Mouse (Mus musculus): ENCODE data around the gene Mrpl55. TPM values are rescaled to one million over a fixed set of nuclear protein-coding genes. Genes with fewer than 3 reads are reported as not detected.
A peak's percentile ranks its signal among the peaks of the same experiment; 100 is the strongest.

The Mrpl55 gene
- 107 and 117 TPM in 2 replicates for polyA plus RNA-seq (2014; fragmentation: Nextera tagmentation; extraction: Ambion mirVana)

DNA sequence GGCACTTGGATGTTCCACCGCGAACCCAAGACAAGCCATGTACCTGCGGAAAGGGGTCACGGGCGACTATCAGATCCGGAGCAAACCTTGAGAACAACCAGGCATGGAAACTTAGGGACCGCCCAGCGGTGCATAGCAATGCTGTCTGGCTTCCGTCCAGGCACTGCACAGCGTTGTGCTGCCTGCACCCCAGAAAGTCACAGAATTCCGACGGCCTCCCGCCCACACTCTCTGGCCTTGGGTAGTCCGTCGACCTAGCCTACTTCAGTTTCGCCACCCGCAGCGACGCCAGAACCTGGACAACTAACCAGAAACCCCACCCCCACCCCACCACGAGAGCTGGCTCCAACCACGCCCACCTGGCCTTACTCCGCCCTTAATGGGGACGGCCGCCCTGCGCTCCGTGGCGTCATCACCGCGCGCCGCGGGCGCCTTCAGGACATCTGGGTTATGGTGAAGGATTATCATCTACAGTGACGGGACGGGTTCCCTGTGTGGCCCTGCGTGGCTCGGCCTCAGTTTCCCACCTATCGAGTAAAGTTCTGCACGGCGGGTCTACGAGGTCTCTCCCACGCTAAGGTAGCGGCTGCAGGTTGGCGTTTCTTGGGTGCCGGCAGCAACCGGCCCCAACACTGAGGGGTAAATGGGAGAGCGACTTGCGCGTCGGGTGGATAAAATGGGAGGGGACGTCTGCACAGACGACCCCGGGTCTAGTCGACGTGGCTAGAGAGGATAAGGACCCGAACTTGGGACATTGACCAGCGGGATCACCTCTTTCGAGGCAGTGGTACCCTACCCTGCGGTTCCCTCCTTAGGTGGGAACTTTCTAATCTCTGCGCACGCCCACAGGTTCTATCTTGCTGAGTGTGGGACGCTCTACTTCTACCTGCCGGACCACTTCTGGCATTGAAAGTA, at the start of gene Mrpl55:
Mrpl55 (plus strand) TSS at position 406 of the 915 bp plus-strand sequence.
- no peaks in the 10 kb centered on the region for H3K9me3 ChIP-seq (ENCODE audit: control insufficient read depth, low read length)
- WGBS, result under 1% methylated on average over 63 of the region's 63 CpGs
- peak within 1 kb of the TSS; percentile 97 for H3K4me2 ChIP-seq (ENCODE audit: low read length)
- no peaks in the 10 kb centered on the region for H3K27me3 ChIP-seq (replicated peaks; ENCODE audit: control insufficient read depth, insufficient read depth, low read length)
- DNase-seq (ENCODE audit: low spot score), result peak; percentile 99
- peak within 1 kb of the TSS; percentile 70 for H3K9ac ChIP-seq (ENCODE audit: low read length)
- peak; percentile 93 for ATAC-seq (replicated peaks; ENCODE audit: low FRiP score, low TSS enrichment, low read depth)
- peaks cover 14% of the 10 kb centered on the region for H3K4me1 ChIP-seq (replicated peaks; ENCODE audit: control insufficient read depth, insufficient read depth, low read length)
- peak within 1 kb of the TSS; percentile 79 for H3K4me3 ChIP-seq (ENCODE audit: low read depth, low read length)
- peaks cover 44% of the 10 kb centered on the region for H3K36me3 ChIP-seq (ENCODE audit: control insufficient read depth, insufficient read depth, low read length)
- H3K27ac ChIP-seq (ENCODE audit: low read depth), result peak within 1 kb of the TSS; percentile 71

DNA sequence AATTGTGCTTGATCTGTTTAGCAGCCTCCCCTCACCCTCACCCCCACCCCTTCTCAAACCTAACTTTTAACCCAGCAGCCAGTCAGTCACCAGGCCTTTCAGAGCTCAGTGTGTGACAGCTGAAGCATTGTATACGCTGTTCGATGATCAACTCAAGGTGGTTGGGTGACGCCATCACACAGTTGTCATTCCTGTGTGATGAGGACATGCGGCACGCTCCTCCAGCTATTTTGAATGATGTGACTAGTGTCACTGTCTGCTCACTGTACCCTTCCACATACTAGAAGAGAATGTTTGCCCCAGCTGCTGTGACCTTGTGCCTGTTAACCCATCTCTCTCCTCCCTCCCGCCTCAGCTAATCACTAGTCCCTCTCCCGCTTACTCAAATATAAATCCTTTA, 48.1 kb upstream of the Mrpl55 start:
- Histone ChIP-seq H3K27ac (ENCODE audit: low read depth) (no peak overlapping the region), H3K4me3 (ENCODE audit: low read depth, low read length) (no peak overlapping the region), H3K9ac (ENCODE audit: low read length) (no peak overlapping the region), H3K4me2 (ENCODE audit: low read length) (no peak overlapping the region), H3K4me1 (replicated peaks; ENCODE audit: control insufficient read depth, insufficient read depth, low read length) (no peaks in the 10 kb centered on the region), H3K36me3 (ENCODE audit: control insufficient read depth, insufficient read depth, low read length) (peaks cover 13% of the 10 kb centered on the region), H3K27me3 (replicated peaks; ENCODE audit: control insufficient read depth, insufficient read depth, low read length) (no peaks in the 10 kb centered on the region), H3K9me3 (ENCODE audit: control insufficient read depth, low read length) (no peaks in the 10 kb centered on the region)
- ATAC-seq (replicated peaks; ENCODE audit: low FRiP score, low TSS enrichment, low read depth) (no peak), DNase-seq (ENCODE audit: low spot score) (no peak)
- 86% methylated on average over 7 of the region's 7 CpGs for WGBS

DNA sequence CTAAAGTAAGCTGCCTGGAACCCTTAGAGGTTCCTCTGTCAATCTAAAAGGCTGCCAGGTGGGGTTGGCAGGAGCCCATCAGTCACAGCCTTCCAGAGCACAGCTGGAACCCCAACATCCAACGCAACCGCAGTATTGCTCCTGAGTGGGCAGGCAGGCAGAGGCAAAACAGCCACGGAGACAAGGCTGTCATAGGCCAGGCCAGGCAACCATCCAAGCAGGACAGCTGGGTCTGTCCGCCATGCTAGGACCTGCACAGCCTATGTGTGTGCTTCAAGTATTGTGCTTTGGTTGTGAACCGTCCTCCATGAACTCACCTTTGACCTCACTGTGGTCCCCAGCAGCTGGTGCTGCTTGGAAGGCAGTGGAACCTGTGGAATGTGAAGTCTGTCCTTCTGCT, 46.4 kb upstream of the Mrpl55 start:
- no peaks in the 10 kb centered on the region for H3K9me3 ChIP-seq (ENCODE audit: control insufficient read depth, low read length)
- no peak overlapping the region for H3K27ac ChIP-seq (ENCODE audit: low read depth)
- no peak for ATAC-seq (replicated peaks; ENCODE audit: low FRiP score, low TSS enrichment, low read depth)
- DNase-seq (ENCODE audit: low spot score), result no peak
- H3K27me3 ChIP-seq (replicated peaks; ENCODE audit: control insufficient read depth, insufficient read depth, low read length), result no peaks in the 10 kb centered on the region
- H3K36me3 ChIP-seq (ENCODE audit: control insufficient read depth, insufficient read depth, low read length), result peaks cover 13% of the 10 kb centered on the region
- H3K9ac ChIP-seq (ENCODE audit: low read length), result no peak overlapping the region
- H3K4me2 ChIP-seq (ENCODE audit: low read length), result no peak overlapping the region
- WGBS, result 85% methylated on average over 5 of the region's 5 CpGs
- H3K4me1 ChIP-seq (replicated peaks; ENCODE audit: control insufficient read depth, insufficient read depth, low read length), result no peaks in the 10 kb centered on the region
- H3K4me3 ChIP-seq (ENCODE audit: low read depth, low read length), result no peak overlapping the region

DNA sequence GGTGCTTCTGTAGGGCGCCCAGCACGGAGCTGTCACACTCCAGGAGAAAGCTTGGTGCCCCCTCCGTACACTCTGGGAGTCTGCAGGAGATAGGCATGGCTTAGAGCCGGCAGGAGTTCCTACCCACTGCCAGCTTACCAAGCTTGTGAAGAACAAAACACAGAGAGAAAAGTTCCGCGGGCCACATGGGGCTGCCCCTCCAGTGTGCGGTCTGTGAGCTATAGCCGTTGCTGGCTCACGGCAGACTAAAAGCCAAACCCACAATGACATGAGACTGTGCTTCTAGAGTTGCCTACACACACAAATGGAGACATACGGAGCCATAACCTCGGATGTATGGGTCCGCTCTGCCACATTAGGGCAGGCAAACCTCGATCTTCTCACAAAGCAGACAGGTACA, 43.2 kb upstream of the Mrpl55 start:
- no peak overlapping the region for H3K4me2 ChIP-seq (ENCODE audit: low read length)
- H3K4me3 ChIP-seq (ENCODE audit: low read depth, low read length), result no peak overlapping the region
- H3K9ac ChIP-seq (ENCODE audit: low read length), result no peak overlapping the region
- no peak for ATAC-seq (replicated peaks; ENCODE audit: low FRiP score, low TSS enrichment, low read depth)
- H3K9me3 ChIP-seq (ENCODE audit: control insufficient read depth, low read length), result no peaks in the 10 kb centered on the region
- peaks cover 9% of the 10 kb centered on the region for H3K4me1 ChIP-seq (replicated peaks; ENCODE audit: control insufficient read depth, insufficient read depth, low read length)
- H3K27me3 ChIP-seq (replicated peaks; ENCODE audit: control insufficient read depth, insufficient read depth, low read length), result no peaks in the 10 kb centered on the region
- H3K27ac ChIP-seq (ENCODE audit: low read depth), result no peak overlapping the region
- H3K36me3 ChIP-seq (ENCODE audit: control insufficient read depth, insufficient read depth, low read length), result peaks cover 13% of the 10 kb centered on the region
- WGBS, result 93% methylated on average over 13 of the region's 13 CpGs
- no peak for DNase-seq (ENCODE audit: low spot score)

DNA sequence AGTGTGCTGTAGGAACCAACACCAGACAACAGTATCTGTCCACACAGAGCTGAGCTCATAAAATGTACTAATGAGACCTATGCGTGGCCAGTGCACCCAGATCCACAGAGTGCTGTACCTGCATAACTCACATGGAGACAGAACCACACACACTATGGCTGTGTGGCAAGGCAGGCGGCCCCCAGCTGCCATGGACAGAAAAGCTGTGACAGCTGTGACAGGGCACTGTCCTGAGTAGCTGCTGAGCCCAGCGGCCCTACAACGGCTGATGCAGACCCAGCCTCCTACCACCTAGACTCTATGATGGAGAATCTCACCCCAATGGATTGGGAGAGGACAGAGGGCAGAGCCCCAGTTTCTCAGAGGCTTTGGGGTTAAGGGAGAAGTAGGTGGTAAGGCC, 42.7 kb upstream of the Mrpl55 start:
- ATAC-seq (replicated peaks; ENCODE audit: low FRiP score, low TSS enrichment, low read depth) (no peak), DNase-seq (ENCODE audit: low spot score) (no peak)
- Histone ChIP-seq H3K4me2 (ENCODE audit: low read length) (no peak overlapping the region), H3K27me3 (replicated peaks; ENCODE audit: control insufficient read depth, insufficient read depth, low read length) (no peaks in the 10 kb centered on the region), H3K36me3 (ENCODE audit: control insufficient read depth, insufficient read depth, low read length) (peaks cover 13% of the 10 kb centered on the region), H3K4me3 (ENCODE audit: low read depth, low read length) (no peak overlapping the region), H3K27ac (ENCODE audit: low read depth) (no peak overlapping the region), H3K9ac (ENCODE audit: low read length) (no peak overlapping the region), H3K4me1 (replicated peaks; ENCODE audit: control insufficient read depth, insufficient read depth, low read length) (peaks cover 10% of the 10 kb centered on the region), H3K9me3 (ENCODE audit: control insufficient read depth, low read length) (no peaks in the 10 kb centered on the region)
- WGBS, result 88% methylated on average over 4 of the region's 4 CpGs

DNA sequence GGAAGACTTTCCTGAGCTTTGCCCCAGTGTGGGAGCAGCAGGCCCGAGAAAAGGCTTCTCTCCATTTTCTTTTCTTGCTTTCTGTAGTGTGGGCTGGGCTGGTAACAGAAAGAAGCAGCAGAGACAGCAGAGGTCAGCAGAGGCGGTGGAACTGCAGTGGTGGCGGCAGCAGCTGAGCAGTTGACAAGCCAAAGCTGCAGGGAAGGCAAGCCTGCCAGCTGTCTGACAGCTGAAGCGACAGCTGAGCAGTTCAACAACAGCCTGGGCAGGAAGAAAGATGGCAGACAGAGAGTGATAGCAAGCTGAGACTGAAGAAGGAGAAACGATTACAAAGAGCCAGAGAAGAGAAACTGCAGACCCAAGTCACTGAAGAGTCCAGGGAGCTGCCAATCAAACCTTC, 40.9 kb upstream of the Mrpl55 start:
- H3K9ac ChIP-seq (ENCODE audit: low read length), result no peak overlapping the region
- H3K36me3 ChIP-seq (ENCODE audit: control insufficient read depth, insufficient read depth, low read length), result peaks cover 13% of the 10 kb centered on the region
- H3K9me3 ChIP-seq (ENCODE audit: control insufficient read depth, low read length), result no peaks in the 10 kb centered on the region
- H3K4me2 ChIP-seq (ENCODE audit: low read length), result no peak overlapping the region
- WGBS, result 69% methylated on average over 5 of the region's 5 CpGs
- ATAC-seq (replicated peaks; ENCODE audit: low FRiP score, low TSS enrichment, low read depth) (no peak), DNase-seq (ENCODE audit: low spot score) (no peak)
- H3K27me3 ChIP-seq (replicated peaks; ENCODE audit: control insufficient read depth, insufficient read depth, low read length), result no peaks in the 10 kb centered on the region
- no peak overlapping the region for H3K27ac ChIP-seq (ENCODE audit: low read depth)
- no peak overlapping the region for H3K4me3 ChIP-seq (ENCODE audit: low read depth, low read length)
- H3K4me1 ChIP-seq (replicated peaks; ENCODE audit: control insufficient read depth, insufficient read depth, low read length), result peaks cover 10% of the 10 kb centered on the region

DNA sequence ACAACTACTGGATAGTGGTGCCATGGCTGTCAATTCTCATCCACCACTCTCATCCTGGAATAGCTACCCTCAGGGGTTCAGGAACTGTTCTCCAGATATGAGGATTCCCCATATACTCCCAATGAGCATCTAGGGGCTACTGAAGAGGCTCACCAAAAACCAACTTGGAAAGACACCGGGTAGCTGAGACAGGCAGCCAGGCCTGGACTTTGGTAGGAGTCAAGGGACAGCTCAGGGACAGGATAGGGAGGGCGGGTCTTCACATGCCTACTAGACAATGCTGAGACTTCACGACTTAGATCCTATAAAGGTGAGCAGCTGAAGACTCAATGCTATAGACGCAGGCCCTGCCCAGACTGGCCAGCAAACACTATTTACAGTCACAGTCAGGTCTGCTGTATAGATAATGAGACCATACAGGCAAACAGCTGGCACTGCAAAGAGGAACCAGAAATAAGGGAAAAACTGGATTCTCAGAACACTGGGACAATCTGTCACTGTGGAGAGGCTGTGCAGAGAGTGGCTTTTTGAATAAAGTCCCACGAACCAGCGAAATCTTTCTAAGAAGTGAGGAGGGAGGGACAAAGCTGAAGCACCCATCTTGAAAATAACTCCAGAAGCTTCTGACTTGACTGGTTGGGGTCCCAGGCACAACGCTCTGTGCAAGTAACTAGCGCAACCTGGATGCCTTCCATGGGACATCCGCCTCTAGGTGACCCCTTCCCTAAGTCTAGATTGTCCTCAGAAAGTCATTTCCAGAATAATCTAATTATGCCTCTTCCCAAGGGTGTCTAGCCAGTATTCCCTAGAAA, 39.6 kb upstream of the Mrpl55 start:
- DNase-seq (ENCODE audit: low spot score) (no peak), ATAC-seq (replicated peaks; ENCODE audit: low FRiP score, low TSS enrichment, low read depth) (peak; percentile 1; the same call in 1 of the 2 replicates)
- Histone ChIP-seq H3K27ac (ENCODE audit: low read depth) (peak overlapping the region; percentile 98), H3K9ac (ENCODE audit: low read length) (peak overlapping the region; percentile 87), H3K4me1 (replicated peaks; ENCODE audit: control insufficient read depth, insufficient read depth, low read length) (peaks cover 10% of the 10 kb centered on the region), H3K4me3 (ENCODE audit: low read depth, low read length) (peak overlapping the region; percentile 73), H3K4me2 (ENCODE audit: low read length) (peak overlapping the region; percentile 79), H3K27me3 (replicated peaks; ENCODE audit: control insufficient read depth, insufficient read depth, low read length) (no peaks in the 10 kb centered on the region), H3K9me3 (ENCODE audit: control insufficient read depth, low read length) (no peaks in the 10 kb centered on the region), H3K36me3 (ENCODE audit: control insufficient read depth, insufficient read depth, low read length) (peaks cover 7% of the 10 kb centered on the region)
- WGBS, result 56% methylated on average over 9 of the region's 9 CpGs

DNA sequence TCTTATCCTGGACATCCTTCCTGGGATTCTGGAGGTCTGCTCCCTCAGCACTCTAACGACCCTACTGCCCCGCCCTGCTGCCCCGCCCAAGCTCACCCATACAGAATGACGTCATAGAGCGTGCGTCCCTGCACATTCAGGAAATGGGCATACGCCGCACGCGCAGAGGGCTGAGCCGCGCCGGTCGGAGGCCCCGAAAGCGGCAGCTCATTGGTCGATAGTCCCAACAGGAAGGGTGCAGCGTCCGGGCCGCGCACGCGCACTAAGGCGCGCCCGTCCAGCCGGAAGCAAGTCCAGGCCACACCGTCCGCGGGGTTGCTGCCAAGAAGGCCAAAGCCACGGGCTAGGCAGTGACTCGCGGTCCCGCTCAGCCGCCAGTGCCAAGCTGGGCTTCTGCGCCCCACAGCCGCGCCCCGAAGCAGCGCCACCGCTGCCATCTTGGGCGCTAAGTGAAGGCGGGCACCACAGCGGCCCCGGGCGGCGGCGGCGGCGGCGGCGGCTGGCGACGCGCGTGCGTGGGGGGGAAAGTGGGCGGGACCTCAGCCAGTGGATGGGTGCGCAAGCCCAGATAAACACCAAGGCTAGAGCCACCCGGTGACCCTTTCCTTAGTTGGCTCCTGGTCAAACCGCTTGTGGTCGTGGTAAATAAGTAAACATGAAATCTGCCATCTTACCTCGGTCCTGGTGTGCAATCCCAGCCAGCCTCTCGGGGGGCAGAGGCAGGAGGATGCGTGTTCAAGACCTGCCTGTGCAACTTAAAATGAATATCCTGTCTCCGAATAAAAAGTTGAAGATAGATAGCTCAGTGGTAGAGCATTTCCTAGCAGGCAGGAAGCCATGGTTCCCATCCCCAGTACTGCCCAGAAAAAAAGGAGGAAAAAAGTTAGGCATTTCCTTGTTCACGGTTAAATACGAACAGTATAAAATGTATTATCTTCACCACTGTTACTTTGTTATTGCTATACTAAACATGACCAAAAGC, 38.7 kb upstream of the Mrpl55 start, which contains the start of gene Iba57:
Iba57 (minus strand) TSS at position 485 of the 982 bp plus-strand sequence.
- 2% methylated on average over 68 of the region's 68 CpGs for WGBS
- peak within 1 kb of the TSS; percentile 98 for H3K27ac ChIP-seq (ENCODE audit: low read depth)
- H3K36me3 ChIP-seq (ENCODE audit: control insufficient read depth, insufficient read depth, low read length), result no peaks in the 10 kb centered on the region
- H3K4me2 ChIP-seq (ENCODE audit: low read length), result peak within 1 kb of the TSS; percentile 79
- peak within 1 kb of the TSS; percentile 87 for H3K9ac ChIP-seq (ENCODE audit: low read length)
- peaks cover 10% of the 10 kb centered on the region for H3K4me1 ChIP-seq (replicated peaks; ENCODE audit: control insufficient read depth, insufficient read depth, low read length)
- DNase-seq (ENCODE audit: low spot score), result peak; percentile 98
- peak within 1 kb of the TSS; percentile 73 for H3K4me3 ChIP-seq (ENCODE audit: low read depth, low read length)
- ATAC-seq (replicated peaks; ENCODE audit: low FRiP score, low TSS enrichment, low read depth), result peak; percentile 99
- H3K9me3 ChIP-seq (ENCODE audit: control insufficient read depth, low read length), result no peaks in the 10 kb centered on the region
- H3K27me3 ChIP-seq (replicated peaks; ENCODE audit: control insufficient read depth, insufficient read depth, low read length), result no peaks in the 10 kb centered on the region

Measured in intestine, embryonic 14.5 days (tissue).